Mouse (Mus musculus) testis, postnatal 10 days (tissue): ENCODE data around the gene Acy3.
"Not testable (repeated sequence)": the region's sequence is repeated elsewhere in the genome, so short reads cannot be mapped to it uniquely, and the experiment has no call there.

ENCODE experiments used
- DNase-seq: peaks from one replicate; pipeline ENCODE4 v3.0.0; 2021; ENCODE audit warnings: low spot score

The Acy3 gene

GRCm38 (mm10) chr19:4003641-4004040 lies 17.3 kb downstream of the Acy3 start:
- DNase-seq = peak; percentile 41

GRCm38 (mm10) chr19:4004331-4004730 lies 18.0 kb downstream of the Acy3 start:
- peak; percentile 46 for DNase-seq

GRCm38 (mm10) chr19:4005091-4005490 lies 18.7 kb downstream of the Acy3 start:
- peak; percentile 36 for DNase-seq

GRCm38 (mm10) chr19:4005971-4006370 lies 19.6 kb downstream of the Acy3 start:
- peak; percentile 39 for DNase-seq

GRCm38 (mm10) chr19:4011086-4011485 lies 24.7 kb downstream of the Acy3 start:
- no peak for DNase-seq

- DNase-seq = peak; percentile 95
These were observed 26.2 kb downstream of the Acy3 start, which contains the start of gene Ndufv1 for GRCm38 (mm10) chr19:4012432-4013022. TSS of gene Ndufv1 (minus strand) at chr19:4012806.

GRCm38 (mm10) chr19:4013066-4013465 lies 26.7 kb downstream of the Acy3 start:
- no peak for DNase-seq

- no peak for DNase-seq
These were observed 28.4 kb downstream of the Acy3 start for GRCm38 (mm10) chr19:4014802-4015201.

GRCm38 (mm10) chr19:4015635-4016034 lies 29.3 kb downstream of the Acy3 start:
- DNase-seq = no peak

GRCm38 (mm10) chr19:4017921-4018587 lies 31.7 kb downstream of the Acy3 start:
- DNase-seq = no peak

GRCm38 (mm10) chr19:4018743-4019583 lies 32.6 kb downstream of the Acy3 start:
- DNase-seq = peak; percentile 86

- DNase-seq = no peak
These were observed 36.8 kb downstream of the Acy3 start for GRCm38 (mm10) chr19:4023185-4023584.

- no peak for DNase-seq
These were observed 41.2 kb downstream of the Acy3 start for GRCm38 (mm10) chr19:4027576-4027975.

- peak; percentile 34 for DNase-seq
These were observed 46.3 kb downstream of the Acy3 start for GRCm38 (mm10) chr19:4032668-4033067.

- DNase-seq = peak; percentile 38
These were observed 46.9 kb downstream of the Acy3 start for GRCm38 (mm10) chr19:4033298-4033697.

- no peak for DNase-seq
These were observed 47.4 kb downstream of the Acy3 start for GRCm38 (mm10) chr19:4033742-4034141.

- peak; percentile 44 for DNase-seq
These were observed 50.1 kb downstream of the Acy3 start for GRCm38 (mm10) chr19:4036327-4037045.

GRCm38 (mm10) chr19:4037154-4037787 lies 50.9 kb downstream of the Acy3 start:
- not testable (repeated sequence) for DNase-seq

GRCm38 (mm10) chr19:4037788-4038232 lies 51.4 kb downstream of the Acy3 start, which contains the start of gene Gstp1:
TSS of gene Gstp1 (minus strand) at chr19:4037985.
- DNase-seq = peak; percentile 88
